Mouse (Mus musculus): ENCODE measurements at regions not wholly inside any gene's neighbourhood (a gene's known extent, or its start where the extent isn't known, plus 50 kb on each side); places are given as distances from the start of the nearest gene placed in this dataset.
A peak's percentile ranks its signal among the peaks of the same experiment; 100 is the strongest.

- Histone ChIP-seq H3K36me3 (no peaks in the 10 kb centered on the region), H3K9ac (replicated peaks) (no peak overlapping the region), H3K27ac (replicated peaks) (no peak overlapping the region), H3K4me1 (no peaks in the 10 kb centered on the region), H3K4me3 (replicated peaks) (no peak overlapping the region), H3K9me3 (replicated peaks) (no peaks in the 10 kb centered on the region), H3K4me2 (no peak overlapping the region), H3K27me3 (replicated peaks) (no peaks in the 10 kb centered on the region)
- no peak for ATAC-seq (ENCODE audit: low FRiP score)
- 92% methylated on average over 4 of the region's 4 CpGs for WGBS
Observed at GRCm38 (mm10) chr14:93972858-93973257, 82.4 kb upstream of the Pcdh9 start.

DNA sequence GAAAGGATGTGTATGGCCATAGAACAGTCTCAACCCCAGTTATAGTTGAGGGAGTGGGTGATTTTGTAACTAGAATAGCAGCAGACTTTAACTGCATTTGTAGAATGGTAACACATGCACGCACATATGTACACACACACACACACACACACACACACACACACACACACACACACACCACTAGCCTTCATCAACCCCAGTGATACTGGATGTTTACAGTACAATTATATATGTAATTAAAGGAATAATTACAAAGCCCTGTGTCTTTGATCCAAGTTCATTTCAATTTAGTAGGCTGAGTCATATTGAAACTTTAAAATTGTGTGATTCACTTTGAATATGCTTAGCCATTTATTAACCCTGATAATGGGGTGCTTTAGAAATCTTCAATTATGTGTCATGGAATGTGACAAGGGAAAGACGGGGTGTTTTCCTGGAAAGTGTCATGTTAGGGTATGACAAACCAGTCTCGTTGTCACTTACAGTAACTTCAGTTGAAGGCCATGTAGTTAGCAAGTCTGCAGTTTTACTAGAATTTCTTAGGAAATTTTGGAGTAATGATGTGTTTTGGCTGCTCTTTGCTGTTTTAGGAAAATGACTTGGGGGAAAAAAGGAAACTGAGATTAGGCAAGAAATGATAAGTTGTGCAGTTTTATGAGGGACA is 81.8 kb upstream of the Pcdh9 start:
- Histone ChIP-seq H3K4me1 (no peaks in the 10 kb centered on the region), H3K9me3 (replicated peaks) (no peaks in the 10 kb centered on the region), H3K27me3 (replicated peaks) (no peaks in the 10 kb centered on the region), H3K9ac (replicated peaks) (no peak overlapping the region), H3K36me3 (no peaks in the 10 kb centered on the region), H3K4me2 (no peak overlapping the region), H3K4me3 (replicated peaks) (no peak overlapping the region), H3K27ac (replicated peaks) (no peak overlapping the region)
- no peak for ATAC-seq (ENCODE audit: low FRiP score)
- WGBS, result 87% methylated on average over 3 of the region's 3 CpGs

- H3K9me3 ChIP-seq (replicated peaks), result no peaks in the 10 kb centered on the region
- H3K27ac ChIP-seq (replicated peaks), result no peak overlapping the region
- no peak overlapping the region for H3K4me2 ChIP-seq
- no peak overlapping the region for H3K4me3 ChIP-seq (replicated peaks)
- WGBS, result 58% methylated on average over 2 of the region's 2 CpGs
- no peaks in the 10 kb centered on the region for H3K4me1 ChIP-seq
- no peak overlapping the region for H3K9ac ChIP-seq (replicated peaks)
- no peak for ATAC-seq (ENCODE audit: low FRiP score)
- H3K36me3 ChIP-seq, result no peaks in the 10 kb centered on the region
- no peaks in the 10 kb centered on the region for H3K27me3 ChIP-seq (replicated peaks)
Observed at GRCm38 (mm10) chr14:93966933-93967332, 76.5 kb upstream of the Pcdh9 start.

- H3K4me3 ChIP-seq (replicated peaks), result no peak overlapping the region
- H3K9ac ChIP-seq (replicated peaks), result no peak overlapping the region
- no peaks in the 10 kb centered on the region for H3K27me3 ChIP-seq (replicated peaks)
- no peaks in the 10 kb centered on the region for H3K9me3 ChIP-seq (replicated peaks)
- H3K27ac ChIP-seq (replicated peaks), result no peak overlapping the region
- 22% methylated on average over 2 of the region's 2 CpGs for WGBS
- peak; percentile 79 for ATAC-seq (ENCODE audit: low FRiP score)
- no peaks in the 10 kb centered on the region for H3K4me1 ChIP-seq
- no peaks in the 10 kb centered on the region for H3K36me3 ChIP-seq
- H3K4me2 ChIP-seq, result no peak overlapping the region
Observed at GRCm38 (mm10) chr14:93962677-93963049, 72.2 kb upstream of the Pcdh9 start.

- Histone ChIP-seq H3K4me2 (no peak overlapping the region), H3K4me3 (replicated peaks) (no peak overlapping the region), H3K36me3 (no peaks in the 10 kb centered on the region), H3K9me3 (replicated peaks) (no peaks in the 10 kb centered on the region), H3K27me3 (replicated peaks) (no peaks in the 10 kb centered on the region), H3K4me1 (no peaks in the 10 kb centered on the region), H3K9ac (replicated peaks) (no peak overlapping the region), H3K27ac (replicated peaks) (no peak overlapping the region)
- peak; percentile 75 for ATAC-seq (ENCODE audit: low FRiP score)
Observed at GRCm38 (mm10) chr14:93961963-93962676, 71.6 kb upstream of the Pcdh9 start.
